Mouse (Mus musculus) T-helper 17 cell (primary cell): ENCODE results near the gene Tbc1d1.

Experiments
- in situ Hi-C, 2 experiments: fragments of 300-600 bp; cut with MboI, MseI; formaldehyde crosslinking; loops; 1 replicate in 1 of 2; 2 replicates in 1 of 2; pipeline ENCODE4 v1.15.1; 2025; ENCODE audit warnings: high pct_unique_total_duplicates in 2 of 2

Gene Tbc1d1

DNA sequence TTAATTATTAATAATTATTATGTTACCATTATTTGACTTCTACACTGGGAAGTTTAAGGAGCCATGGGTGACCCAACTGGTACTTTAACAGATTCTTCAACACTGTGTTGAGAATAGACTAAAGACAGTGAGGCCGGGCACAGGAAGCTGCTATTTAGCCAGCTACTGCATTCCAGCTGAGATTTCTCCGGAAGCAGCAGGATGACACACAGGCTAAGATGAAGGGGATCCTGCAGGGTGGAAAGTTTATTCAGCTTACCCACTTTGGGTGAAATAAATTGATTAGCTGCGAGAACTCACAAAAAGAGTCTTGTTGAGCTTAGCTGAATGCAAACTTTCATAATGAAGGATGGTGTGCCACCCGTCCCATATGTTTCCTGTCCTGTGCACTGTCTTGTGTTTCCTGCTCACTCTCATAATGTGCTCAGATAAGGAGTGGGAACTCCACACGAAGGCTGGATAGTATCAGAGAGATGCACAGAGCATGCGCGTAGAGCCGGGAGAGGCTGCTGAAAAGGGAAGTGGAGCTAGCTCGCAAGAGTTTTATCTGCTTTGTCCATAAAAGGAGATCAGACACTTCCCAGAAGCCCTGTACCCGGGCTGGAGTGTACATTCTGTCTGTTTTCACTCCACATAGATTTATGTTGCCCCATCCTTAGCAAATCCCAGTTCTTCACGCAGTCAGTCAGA lies at the start of gene Tbc1d1:
Gene Tbc1d1, plus strand, starts transcription at position 445 of the 690 bp plus-strand sequence.
- in situ Hi-C loops: no loop called here

DNA sequence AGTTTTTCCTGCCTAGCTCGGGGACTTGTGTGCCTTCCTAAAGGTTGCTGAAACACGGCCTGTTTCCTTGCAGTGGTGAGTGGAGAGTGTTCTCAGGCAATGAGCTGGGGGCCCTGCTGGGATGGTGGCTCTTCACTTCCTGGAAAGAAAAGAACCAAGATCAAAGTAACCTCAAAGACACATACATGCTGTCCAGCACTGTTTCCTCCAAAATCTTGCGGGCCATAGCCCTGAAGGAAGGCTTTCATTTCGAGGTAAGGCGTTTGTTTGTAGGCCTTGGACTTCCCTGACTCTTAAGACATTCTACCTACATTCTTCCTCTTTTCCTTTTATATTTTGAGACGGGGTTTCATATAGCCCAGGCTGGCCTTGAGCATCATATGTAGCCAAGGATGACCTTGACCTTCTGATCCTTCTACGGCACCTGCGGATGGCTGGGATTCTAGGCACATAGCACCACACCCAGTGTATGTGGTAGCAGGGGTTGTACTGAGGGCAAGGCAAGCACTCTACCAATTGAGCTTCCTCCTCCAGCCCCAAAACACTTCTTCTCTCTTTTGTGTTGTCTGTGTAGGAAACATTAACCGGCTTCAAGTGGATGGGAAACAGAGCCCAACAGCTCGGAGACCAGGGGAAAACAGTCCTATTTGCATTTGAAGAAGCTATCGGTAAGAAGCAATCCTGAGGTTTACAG lies 48.4 kb upstream of the Tbc1d1 start:
- in situ Hi-C loops: no loop called here

DNA sequence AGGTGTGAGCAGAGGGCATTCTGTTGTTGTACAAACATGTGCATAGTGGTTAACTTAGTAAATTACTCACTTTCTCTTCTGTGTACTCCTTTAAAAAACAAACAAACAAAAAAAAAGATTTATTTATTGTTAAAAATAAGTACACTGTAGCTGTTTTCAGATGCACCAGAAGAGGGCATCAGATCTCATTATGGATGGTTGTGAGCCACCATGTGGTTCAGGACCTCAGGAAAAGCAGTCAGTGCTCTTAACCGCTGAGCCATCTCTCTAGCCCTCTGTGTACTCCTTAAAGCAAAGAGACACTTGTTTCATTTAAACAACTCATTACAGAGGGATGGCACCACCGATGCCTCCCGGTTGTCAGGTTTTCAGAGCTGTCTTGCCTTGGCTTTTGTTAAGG lies 46.9 kb upstream of the Tbc1d1 start:
- in situ Hi-C loops: no loop called here

DNA sequence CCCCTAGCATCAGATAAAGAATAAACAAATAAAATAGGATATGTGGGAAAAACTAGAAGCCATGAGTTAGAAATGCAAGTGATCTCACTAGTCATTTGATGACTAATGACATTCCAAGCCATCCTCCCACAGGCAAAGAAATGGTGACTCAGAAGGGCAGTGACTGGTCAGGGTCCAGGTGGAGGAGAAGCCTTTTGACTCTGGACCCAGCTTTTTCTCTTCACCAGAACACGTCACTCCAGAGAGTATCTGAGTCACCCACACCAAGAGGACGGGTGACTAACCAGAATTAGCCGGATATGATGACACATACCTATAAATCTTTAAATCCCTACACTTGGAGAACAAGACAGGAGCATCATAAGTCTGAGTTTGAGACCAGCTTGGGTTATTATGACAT lies 43.7 kb upstream of the Tbc1d1 start:
- in situ Hi-C loops: no loop called here

DNA sequence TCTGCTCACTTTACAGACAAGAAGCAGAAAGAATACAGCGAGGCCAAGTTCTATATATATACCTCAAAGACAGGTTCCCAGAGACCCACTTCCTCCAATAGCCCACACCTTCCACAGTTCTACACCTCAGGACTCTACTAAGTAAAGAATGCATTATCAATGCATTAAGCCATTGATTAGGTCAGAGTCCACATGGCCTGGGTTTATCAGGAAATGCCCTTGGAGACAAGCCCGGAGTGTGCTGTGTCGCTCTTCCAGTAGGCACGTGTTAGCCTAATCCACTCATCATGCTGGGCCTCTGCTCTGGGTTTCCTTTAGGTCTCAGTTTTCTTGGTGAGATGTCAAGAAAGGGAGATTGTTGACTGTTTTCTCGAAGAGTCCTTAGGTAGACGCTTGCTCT lies 41.9 kb upstream of the Tbc1d1 start:
- in situ Hi-C loops: no loop called here

DNA sequence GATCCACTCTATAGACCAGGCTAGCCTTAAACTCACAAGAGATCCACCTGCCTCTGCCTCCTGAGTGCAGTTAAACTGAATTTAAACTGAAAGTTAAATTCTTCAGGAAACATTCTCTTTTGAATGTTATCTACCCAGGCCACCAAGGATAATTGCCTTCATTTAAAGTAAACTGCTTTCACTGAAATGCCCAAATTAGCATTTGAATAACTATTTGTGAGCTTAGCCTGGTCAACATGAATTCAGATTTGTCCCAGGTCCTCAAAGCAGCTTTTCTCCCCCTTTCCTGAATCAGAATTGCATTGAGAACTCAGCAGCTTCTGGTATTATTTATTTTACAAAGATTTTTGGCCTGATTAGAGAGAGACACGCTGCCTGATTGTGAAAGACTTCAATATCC lies 38.9 kb upstream of the Tbc1d1 start:
- in situ Hi-C loops: no loop called here

DNA sequence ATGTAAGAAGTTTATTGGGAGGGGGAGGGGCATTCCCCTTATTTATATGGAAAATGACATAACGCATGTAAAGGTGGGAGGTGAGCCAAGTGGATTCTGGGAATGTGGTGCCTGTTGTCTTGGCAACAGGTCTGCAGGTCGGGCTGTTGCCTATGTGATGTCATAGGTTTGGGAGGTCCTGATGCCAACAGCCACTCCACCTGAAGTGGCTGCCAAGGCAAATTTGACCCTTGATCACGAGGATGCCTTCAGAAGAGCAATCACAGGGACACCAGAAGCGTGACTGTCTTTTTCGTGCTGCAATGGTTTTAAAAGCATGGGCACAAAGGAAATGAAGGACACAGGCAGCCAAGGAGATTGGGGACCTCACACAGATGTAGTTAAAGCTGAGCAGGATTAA lies 30.3 kb upstream of the Tbc1d1 start:
- in situ Hi-C loops: no loop called here

DNA sequence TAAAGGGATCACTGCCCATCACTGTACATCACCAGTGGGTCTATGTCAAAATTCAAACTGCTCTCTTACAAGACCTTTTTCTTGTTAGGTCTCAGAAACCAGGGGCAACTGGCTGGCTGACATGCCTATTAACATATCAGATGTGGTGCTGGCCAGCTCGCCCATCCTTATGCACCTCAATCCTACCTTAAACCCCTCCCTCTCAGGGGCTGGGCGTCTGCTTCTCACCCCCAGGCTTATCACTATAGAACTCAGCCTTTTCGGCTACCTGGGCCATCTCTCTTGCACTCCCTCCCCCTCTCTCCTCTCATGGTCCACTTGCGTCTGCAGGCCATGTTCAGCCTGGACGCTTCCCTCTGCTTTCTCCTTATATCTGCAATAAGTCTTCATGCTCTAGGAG lies 24.6 kb upstream of the Tbc1d1 start:
- in situ Hi-C loops: no loop called here

DNA sequence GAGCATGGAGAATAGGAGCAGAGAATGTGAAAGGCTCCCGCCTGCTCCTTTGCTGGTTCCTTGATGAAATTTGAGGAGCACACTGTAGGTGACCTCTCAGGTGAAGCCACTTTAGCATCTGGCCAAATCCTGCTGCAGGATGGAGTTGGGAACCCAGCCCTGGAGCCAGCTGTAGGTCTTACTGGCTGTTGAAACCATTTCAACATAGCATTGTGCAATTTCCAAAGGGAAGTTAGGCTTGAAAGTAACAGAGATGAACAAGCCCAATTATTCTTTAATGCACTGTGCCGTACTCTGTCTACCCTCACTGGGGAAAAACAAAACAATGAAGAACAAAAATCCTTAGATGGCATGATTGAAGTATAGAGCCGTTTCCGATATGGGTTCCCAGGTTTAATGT lies 22.2 kb upstream of the Tbc1d1 start:
- in situ Hi-C loops: no loop called here

DNA sequence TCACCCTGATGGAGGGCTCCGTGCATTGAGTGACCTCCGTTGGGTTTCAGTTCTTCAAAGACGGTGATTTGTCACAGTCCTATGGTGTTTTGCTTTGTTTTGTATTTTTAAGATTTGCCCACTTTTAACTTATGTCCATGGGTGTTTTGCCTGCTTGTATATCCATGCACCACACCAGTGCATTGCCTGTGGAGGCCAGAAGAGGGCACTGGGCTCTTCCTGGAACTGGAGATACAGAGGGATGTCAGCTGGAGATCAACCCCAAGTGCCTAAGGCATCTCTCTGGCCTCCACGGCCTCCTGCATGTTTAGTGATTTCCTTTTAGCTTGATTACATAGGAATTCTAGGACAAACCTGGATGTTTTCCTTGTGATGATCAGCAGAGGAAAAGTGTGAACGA lies 19.8 kb upstream of the Tbc1d1 start:
- in situ Hi-C loops: no loop called here

DNA sequence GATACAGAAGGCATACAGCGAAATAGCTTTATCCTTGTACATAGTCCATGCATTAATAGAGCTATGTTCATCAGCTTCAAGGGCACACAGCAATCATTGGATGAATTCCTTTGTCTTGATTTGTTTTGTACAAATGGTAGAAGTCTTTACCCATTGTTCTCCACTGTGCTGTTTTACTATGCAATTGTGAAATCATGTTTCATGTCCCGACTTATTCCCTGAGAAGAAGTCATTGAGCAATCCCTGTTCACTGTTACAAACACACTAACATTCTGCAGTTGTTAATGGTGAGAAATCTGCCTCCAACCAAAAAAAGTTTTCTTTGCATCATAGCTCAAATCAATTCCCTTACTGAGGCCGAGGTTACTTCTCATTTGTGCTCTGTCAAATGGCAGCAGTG lies 15.9 kb upstream of the Tbc1d1 start:
- in situ Hi-C loops: no loop called here

DNA sequence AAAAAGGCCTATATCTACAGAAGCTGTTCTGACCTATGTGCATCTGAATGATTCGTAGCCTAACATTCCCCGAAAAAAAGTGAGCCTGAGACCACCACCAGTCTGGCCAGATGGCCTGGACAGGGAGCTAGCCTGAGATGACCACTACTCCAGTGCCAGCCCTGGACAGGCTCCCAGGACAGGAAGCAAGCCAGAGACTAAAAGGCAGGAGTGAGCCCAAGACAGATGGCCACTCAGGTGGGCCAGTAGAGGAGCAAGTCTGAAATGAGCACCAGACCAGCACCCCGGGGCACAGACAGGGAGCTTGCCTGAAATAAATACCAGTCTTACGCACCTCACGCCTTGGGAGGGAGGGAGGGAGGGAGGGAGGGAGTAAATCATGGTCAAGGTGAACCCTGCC lies 11.8 kb upstream of the Tbc1d1 start:
- in situ Hi-C loops: no loop called here

DNA sequence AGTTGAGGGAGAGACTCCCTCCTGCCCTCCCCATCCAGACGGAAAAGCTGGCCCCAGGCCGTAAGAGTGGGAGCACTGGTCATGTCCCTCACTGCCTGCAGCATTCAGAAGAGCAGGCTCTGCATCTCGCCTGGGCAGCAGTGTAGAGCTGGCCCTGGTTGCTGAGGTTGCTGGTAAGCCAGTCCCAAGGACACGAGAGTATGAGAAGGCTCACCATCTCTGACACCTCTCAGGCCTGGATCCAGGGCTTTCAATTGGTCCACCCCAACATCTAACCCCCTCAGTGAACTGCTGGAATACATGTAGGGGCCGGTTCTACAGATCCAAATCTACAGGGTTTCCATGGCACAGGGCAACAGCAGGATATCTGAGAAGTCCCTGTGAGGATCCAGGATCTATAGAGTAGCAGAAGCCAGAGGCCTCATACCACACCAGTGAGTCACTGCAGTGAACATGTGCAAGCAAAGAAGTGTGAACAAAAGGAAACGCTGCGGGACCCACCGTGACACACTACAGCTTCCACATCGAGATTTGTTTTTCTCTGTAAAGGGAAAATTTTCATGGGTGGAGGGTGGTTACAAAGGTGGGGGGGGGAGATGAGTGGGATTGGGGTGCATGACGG lies 9.6 kb upstream of the Tbc1d1 start:
- in situ Hi-C loops: loop anchor here in 1 of 2 experiments (5.0 kb wide), 1 partner anchor 54 kb away; the partner anchor contains the start of gene Pgm2

DNA sequence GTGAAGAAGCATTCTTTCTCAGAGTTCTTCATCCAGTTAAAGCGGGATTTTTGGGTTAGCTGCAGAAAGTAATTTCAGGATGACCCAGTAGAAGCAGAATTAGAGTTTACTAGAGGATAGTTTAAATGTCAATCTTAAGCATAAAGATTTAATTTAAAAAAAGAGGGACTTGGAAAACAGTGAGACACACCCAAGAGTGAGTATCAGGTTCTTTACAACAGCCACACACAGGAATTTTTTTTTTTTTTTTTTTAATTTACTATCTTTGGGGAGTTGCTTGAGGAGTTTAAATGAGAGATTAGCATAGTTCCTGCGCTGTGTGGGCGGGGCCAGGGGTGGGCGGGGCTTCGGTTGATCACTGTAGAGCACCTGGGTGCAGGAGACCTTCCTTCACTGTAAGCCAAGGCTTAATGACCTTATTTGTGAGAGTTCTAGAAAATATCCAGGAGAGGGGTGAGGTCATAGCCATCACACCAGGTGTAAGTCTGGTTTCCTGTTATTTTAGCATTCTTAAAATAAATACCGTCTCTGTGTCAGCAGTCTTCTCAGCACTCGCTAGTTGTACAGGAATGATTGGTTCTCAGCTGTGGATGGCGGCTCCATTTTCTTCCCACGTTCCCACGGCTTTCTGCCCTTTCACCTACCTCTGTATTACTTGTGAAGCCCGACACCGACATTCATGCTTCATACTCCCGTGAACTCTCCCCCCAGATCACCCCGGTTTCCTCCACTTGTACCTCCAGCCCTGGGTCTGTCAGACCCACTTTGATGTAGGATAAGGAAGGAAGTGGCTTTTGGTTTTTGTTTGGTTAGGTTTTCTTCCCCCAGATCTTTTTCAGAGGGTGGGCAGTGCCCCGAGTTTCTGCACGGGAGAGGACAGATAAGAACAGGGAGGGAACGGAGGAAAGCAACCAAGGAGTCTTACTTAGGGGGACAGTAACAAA lies 6.6 kb upstream of the Tbc1d1 start:
- in situ Hi-C loops: loop anchor here in 1 of 2 experiments (5.0 kb wide), 1 partner anchor 57 kb away; the partner anchor contains the start of gene Pgm2

DNA sequence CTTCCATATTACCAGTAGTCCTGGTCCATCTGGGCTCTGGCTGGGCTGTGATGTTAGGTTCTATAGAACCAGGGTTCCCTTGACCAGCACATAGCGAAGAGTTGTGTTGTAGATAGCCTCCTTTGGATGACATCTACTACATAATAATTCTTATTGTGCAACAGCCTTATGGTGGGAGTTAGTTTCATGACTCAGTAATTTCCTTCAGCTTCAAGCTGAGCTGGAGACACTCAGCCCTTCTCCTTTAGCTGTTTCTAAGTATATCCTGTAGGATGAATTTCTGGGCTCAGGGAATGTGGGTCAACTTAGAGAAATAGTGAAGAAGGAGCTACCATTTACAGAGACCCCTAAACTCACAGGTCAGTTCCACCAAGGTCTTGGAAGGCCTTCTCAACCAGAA lies 2.8 kb upstream of the Tbc1d1 start:
- in situ Hi-C loops: no loop called here

DNA sequence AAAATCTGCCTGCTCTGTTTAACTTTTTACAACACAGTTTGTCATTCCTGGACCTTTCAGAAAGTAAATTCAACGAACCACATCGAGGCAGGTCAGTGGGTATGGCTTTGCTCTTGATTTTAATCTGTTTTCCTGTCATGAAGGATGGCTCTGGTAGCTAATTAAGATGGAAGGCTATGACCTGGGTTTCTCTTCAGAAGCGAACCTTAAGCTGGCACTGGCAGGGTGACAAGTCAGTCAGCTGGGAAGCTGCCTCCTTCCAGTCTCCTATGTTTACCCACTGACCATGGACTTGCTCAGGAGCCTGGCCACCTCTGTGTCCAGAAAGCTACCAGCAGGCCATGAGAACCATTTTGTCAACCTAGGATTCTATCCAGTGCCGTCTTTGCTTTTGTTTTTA lies 474 bp downstream of the Tbc1d1 start:
- in situ Hi-C loops: no loop called here

DNA sequence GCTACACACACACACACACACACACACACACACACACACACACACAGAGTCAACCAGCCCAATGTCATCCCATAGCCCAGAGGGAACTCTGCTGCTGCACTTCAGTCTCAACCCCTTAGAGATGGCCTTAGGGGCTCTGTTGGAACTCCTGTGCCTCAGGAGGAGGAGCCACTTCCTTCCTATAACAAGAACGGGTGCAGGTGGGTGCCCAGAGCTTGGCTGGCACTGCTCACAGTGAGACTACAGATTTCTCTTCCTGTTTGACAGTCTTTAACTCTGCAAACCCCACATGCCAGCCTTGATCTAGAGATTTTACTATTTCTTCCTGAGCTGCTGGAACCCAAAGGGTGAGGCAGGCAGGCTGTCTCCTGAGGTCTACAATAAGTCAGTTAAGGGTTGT lies 1.8 kb downstream of the Tbc1d1 start:
- in situ Hi-C loops: no loop called here

DNA sequence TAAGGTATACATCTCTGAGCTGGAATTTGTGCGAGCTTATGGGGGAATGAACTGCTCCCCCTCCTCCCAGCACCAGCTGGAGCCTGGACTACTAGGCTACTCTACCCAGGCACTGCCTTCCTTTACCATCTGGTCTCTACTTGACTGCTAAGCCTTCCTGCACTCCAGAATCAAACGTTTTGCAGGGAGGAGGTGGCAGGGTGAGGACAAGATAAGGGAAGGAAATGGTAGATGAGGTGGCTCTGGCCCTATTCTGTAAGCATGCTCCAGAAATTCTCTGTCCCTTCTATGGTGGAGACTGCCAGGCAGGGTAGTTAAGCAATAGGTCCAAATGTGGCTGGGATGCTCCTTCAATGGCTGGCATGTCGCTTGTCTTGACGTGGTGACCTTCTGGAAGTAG lies 2.4 kb downstream of the Tbc1d1 start:
- in situ Hi-C loops: no loop called here

DNA sequence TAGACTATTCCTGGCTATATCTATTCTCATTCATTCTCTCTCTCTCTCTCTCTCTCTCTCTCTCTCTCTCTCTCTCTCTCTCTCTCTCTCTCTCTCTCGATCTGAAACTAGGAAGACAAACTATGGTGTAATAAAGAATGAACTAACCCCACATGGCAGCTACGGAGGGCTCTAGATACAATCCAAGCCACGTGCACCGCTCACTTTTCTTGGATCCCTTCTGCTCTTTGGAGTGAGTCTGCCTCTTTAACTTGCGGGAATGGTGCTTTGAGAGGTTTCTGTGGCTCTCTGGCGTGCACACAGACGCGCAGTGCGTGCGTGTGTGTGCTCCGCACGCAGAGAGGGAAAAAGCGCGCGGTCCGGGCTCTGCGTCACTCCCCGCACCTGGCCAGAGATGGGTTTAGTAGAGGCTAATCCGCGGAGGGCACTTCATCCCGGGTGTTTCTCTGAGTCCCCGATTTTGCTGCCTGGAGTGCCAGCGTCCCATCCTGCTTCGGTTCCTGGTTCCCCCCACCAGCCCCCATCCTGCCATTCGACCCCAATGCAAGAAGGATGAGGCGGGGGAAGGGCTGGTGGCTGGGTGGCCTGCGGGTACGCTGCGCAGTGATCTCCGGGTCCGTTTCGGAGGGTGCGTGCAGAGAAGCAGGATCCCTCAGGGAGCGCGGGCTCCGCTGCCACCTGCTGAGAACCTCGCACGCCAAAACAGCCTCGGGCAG lies 3.1 kb downstream of the Tbc1d1 start:
- in situ Hi-C loops: no loop called here

DNA sequence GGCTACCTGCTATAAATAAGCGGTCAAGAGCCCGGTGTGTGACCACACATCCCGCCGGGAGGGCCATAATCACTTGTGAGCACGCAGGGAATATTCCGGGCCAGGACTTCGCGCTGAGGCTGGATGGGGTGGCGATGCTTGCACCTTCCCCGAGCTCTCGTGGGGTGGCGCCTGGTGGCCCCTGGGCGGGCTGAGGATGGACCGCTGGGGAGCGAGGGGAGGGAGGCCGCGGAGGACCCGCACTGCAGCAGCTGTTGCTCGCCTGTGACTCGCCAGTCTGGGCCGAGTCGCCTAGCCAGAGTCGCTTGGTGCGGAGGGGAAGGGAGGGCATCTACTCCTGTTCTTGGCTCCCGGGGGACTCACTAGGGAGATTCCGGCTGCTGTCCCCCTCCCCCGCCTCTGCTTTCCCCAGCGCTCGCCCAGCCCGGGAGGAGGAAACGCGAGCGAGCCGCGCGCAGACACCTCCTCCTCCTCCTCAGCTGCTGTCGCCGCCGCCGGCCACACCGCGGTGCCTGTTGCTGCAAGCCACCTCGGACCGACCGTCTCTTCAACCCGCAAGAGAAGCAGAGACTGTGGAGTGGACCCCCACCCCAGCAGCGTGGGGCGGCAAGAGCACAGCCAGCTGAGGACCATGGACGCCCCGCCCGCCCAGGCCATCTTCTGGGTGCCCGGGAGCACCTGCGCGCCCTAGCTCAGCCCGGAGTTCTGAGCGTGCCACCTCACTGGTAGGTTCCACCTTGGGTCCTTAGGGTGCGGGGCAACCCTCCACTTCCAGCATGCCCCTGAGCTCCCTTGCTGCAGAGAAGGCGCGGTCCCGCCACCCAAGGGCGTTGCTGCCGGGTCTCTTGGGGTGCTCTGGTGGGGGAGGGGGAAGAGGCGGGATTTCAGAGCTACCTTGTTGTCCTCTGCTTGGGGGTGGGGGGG lies 3.9 kb downstream of the Tbc1d1 start:
- in situ Hi-C loops: loop anchor here in 1 of 2 experiments (5.0 kb wide), 1 partner anchor 77 kb away; no protein-coding TSS in a partner anchor
